Mouse (Mus musculus): ENCODE results near the gene Akr1b3. TPM values are rescaled to one million over a fixed set of nuclear protein-coding genes. Genes with fewer than 3 reads are reported as not detected.
A peak's percentile ranks its signal among the peaks of the same experiment; 100 is the strongest.
"Not testable (repeated sequence)": the region's sequence is repeated elsewhere in the genome, so short reads cannot be mapped to it uniquely, and the experiment has no call there.

Gene Akr1b3
- polyA plus RNA-seq, 1 experiment from 2014 or later = 207 TPM

DNA sequence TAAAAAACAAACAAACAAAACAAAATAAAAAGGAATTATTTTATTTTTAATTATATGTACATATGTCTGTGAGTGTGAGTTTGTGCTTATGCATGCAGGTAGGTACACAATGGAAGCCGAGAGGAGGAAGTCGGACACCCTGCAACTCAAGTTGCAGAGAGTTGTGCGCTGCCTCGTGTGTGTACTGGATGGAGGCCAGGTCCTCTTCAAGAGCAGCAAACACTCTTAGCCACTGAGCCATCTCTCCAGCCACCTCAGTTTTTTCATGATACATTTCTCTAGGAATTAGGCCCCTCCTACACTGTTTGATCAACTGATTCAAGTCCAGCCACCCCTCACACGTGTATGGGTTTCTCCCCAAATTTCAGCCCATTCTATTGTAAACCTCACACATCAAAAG lies 17.4 kb upstream of the Akr1b3 start:
- no peaks in the 10 kb centered on the region for H3K36me3 ChIP-seq (ENCODE audit: control insufficient read depth, insufficient read depth, low read length)
- H3K9ac ChIP-seq (ENCODE audit: low read depth, low read length) = no peak overlapping the region
- WGBS = 88% methylated on average over 5 of the region's 5 CpGs
- H3K4me2 ChIP-seq (replicated peaks; ENCODE audit: low read depth, low read length) = no peak overlapping the region
- no peak for ATAC-seq (ENCODE audit: low FRiP score, low TSS enrichment)
- H3K27ac ChIP-seq (ENCODE audit: low read depth, low read length) = no peak overlapping the region
- no peaks in the 10 kb centered on the region for H3K4me1 ChIP-seq (ENCODE audit: control insufficient read depth, insufficient read depth, low read length)
- no peaks in the 10 kb centered on the region for H3K27me3 ChIP-seq (ENCODE audit: control insufficient read depth, insufficient read depth, low read length)
- no peak overlapping the region for H3K4me3 ChIP-seq (ENCODE audit: low read length)
- no peaks in the 10 kb centered on the region for H3K9me3 ChIP-seq (ENCODE audit: control insufficient read depth, low read length)

DNA sequence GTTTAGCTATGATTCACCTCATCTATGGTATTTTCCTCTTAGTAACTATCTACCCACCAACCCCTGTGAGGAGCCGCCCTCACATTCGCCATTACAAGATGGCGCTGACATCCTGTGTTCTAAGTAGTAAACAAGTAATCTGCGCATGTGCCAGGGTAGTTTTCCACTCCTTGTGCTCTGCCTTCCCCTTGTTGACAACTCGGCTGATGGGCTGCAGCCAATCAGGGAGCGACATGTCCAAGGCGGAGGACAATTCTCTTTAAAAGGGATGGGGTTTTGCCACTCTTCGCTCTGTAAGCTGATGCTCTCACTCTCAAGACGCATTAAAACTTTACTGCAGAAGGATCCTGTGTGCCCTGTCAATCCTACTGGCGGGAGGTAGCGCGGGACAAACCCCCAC lies 14.5 kb upstream of the Akr1b3 start:
- H3K27me3 ChIP-seq (ENCODE audit: control insufficient read depth, insufficient read depth, low read length); H3K9me3 ChIP-seq (ENCODE audit: control insufficient read depth, low read length); H3K4me3 ChIP-seq (ENCODE audit: low read length); H3K4me1 ChIP-seq (ENCODE audit: control insufficient read depth, insufficient read depth, low read length); H3K36me3 ChIP-seq (ENCODE audit: control insufficient read depth, insufficient read depth, low read length); H3K4me2 ChIP-seq (replicated peaks; ENCODE audit: low read depth, low read length); ATAC-seq (ENCODE audit: low FRiP score, low TSS enrichment); H3K9ac ChIP-seq (ENCODE audit: low read depth, low read length); H3K27ac ChIP-seq (ENCODE audit: low read depth, low read length): not testable (repeated sequence)
- 72% methylated on average over 12 of the region's 12 CpGs for WGBS

DNA sequence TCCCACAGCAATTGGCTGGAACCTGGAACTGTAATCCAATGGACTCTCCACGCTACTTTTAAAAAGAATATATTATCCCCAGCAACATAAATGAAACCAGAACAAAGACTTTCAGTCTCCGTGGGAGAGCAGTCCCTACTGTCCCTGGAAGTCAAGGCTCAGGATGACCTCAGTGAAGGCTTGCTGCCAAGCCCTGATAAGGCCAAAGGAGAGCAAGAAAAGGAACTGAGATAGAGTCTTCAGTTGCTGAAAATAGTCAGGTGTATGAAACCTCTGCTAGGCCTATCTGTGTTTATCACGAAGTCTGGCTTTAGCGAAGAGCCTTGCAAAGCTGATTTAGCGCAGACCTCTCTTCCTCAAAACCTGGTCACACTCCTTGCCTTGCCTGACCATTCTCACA lies 14.1 kb upstream of the Akr1b3 start:
- Histone ChIP-seq H3K4me3 (ENCODE audit: low read length) (no peak overlapping the region), H3K4me1 (ENCODE audit: control insufficient read depth, insufficient read depth, low read length) (no peaks in the 10 kb centered on the region), H3K9me3 (ENCODE audit: control insufficient read depth, low read length) (no peaks in the 10 kb centered on the region), H3K27me3 (ENCODE audit: control insufficient read depth, insufficient read depth, low read length) (no peaks in the 10 kb centered on the region), H3K9ac (ENCODE audit: low read depth, low read length) (no peak overlapping the region), H3K4me2 (replicated peaks; ENCODE audit: low read depth, low read length) (no peak overlapping the region), H3K36me3 (ENCODE audit: control insufficient read depth, insufficient read depth, low read length) (no peaks in the 10 kb centered on the region), H3K27ac (ENCODE audit: low read depth, low read length) (no peak overlapping the region)
- WGBS = 92% methylated on average over 5 of the region's 5 CpGs
- ATAC-seq (ENCODE audit: low FRiP score, low TSS enrichment) = no peak

DNA sequence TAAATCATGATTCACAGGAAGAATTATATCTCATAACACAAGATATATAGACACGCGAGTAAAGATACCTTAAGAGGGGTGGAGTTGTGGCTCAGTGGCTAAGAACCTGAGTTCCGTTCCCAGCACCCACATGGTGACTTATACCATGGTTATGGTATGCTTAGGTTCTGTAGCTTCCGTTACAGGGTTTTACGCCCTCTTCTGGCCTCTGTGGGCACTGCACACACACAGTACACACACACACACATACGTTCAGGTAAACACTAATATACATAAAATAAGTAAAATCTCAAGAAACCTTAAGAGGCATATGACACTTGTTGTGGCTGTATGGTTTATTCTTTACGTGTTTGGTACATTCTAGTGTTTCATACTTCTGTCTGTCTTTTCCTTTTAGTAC lies 4.8 kb upstream of the Akr1b3 start:
- no peak overlapping the region for H3K27ac ChIP-seq (ENCODE audit: low read depth, low read length)
- H3K27me3 ChIP-seq (ENCODE audit: control insufficient read depth, insufficient read depth, low read length) = no peaks in the 10 kb centered on the region
- H3K9me3 ChIP-seq (ENCODE audit: control insufficient read depth, low read length) = no peaks in the 10 kb centered on the region
- H3K4me2 ChIP-seq (replicated peaks; ENCODE audit: low read depth, low read length) = no peak overlapping the region
- 96% methylated on average over 7 of the region's 7 CpGs for WGBS
- H3K4me3 ChIP-seq (ENCODE audit: low read length) = no peak overlapping the region
- H3K4me1 ChIP-seq (ENCODE audit: control insufficient read depth, insufficient read depth, low read length) = 0 out of 2 replicates have a peak, but pooled peaks cover 3% of the 10 kb centered on the region
- H3K9ac ChIP-seq (ENCODE audit: low read depth, low read length) = no peak overlapping the region
- no peaks in the 10 kb centered on the region for H3K36me3 ChIP-seq (ENCODE audit: control insufficient read depth, insufficient read depth, low read length)
- no peak for ATAC-seq (ENCODE audit: low FRiP score, low TSS enrichment)

DNA sequence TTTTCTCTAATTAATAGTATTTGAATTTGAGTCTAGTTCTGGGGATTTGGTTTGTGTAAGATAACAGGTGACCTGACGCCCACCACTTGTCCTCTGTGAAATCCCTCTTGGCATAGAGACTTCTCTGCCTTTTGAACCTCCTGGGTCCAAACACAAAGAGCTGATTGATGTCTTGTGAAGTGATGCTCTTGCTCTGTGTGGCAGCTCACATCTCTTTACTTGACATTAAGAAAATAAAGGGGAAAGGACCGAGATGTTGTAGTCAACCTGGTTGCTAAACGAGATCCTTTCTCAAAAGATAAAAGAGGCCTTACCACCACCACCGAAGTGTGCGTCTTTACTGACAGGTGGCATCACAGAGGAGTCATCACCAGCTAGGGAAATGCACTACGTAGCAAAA lies 1.4 kb upstream of the Akr1b3 start:
- H3K36me3 ChIP-seq (ENCODE audit: control insufficient read depth, insufficient read depth, low read length) = no peaks in the 10 kb centered on the region
- no peak overlapping the region for H3K27ac ChIP-seq (ENCODE audit: low read depth, low read length)
- 83% methylated on average over 6 of the region's 6 CpGs for WGBS
- H3K4me1 ChIP-seq (ENCODE audit: control insufficient read depth, insufficient read depth, low read length) = peaks cover 16% of the 10 kb centered on the region; the same call in 1 of the 2 replicates
- ATAC-seq (ENCODE audit: low FRiP score, low TSS enrichment) = no peak
- no peaks in the 10 kb centered on the region for H3K27me3 ChIP-seq (ENCODE audit: control insufficient read depth, insufficient read depth, low read length)
- no peak overlapping the region for H3K9ac ChIP-seq (ENCODE audit: low read depth, low read length)
- no peak overlapping the region for H3K4me3 ChIP-seq (ENCODE audit: low read length)
- H3K4me2 ChIP-seq (replicated peaks; ENCODE audit: low read depth, low read length) = no peak overlapping the region
- no peaks in the 10 kb centered on the region for H3K9me3 ChIP-seq (ENCODE audit: control insufficient read depth, low read length)

DNA sequence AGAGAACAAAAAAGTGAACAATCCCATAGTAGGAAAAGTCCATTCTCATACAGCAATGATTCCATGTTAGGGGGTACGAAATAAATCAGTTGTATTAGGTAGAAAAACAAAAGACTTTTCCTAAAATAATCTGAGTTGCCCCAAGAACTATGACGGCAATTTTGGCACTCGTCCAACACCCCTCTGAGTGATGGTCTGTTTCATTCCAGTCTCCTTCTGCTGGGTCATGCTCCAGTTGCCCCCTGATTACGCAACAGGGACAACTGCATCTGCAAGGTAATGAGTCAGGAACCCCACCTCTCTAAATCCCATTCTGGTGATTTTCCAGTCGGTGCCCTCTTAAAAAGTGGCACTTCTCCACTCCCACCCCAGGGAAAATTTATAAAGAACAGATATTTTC lies 894 bp upstream of the Akr1b3 start:
- Histone ChIP-seq H3K36me3 (ENCODE audit: control insufficient read depth, insufficient read depth, low read length) (no peaks in the 10 kb centered on the region), H3K4me2 (replicated peaks; ENCODE audit: low read depth, low read length) (peak overlapping the region; percentile 81), H3K9ac (ENCODE audit: low read depth, low read length) (no peak overlapping the region), H3K4me1 (ENCODE audit: control insufficient read depth, insufficient read depth, low read length) (peaks cover 16% of the 10 kb centered on the region; the same call in 1 of the 2 replicates), H3K27ac (ENCODE audit: low read depth, low read length) (no peak overlapping the region), H3K9me3 (ENCODE audit: control insufficient read depth, low read length) (no peaks in the 10 kb centered on the region), H3K27me3 (ENCODE audit: control insufficient read depth, insufficient read depth, low read length) (no peaks in the 10 kb centered on the region), H3K4me3 (ENCODE audit: low read length) (peak overlapping the region; percentile 81; the same call in 1 of the 2 replicates)
- ATAC-seq (ENCODE audit: low FRiP score, low TSS enrichment) = no peak
- WGBS = 47% methylated on average over 5 of the region's 5 CpGs

DNA sequence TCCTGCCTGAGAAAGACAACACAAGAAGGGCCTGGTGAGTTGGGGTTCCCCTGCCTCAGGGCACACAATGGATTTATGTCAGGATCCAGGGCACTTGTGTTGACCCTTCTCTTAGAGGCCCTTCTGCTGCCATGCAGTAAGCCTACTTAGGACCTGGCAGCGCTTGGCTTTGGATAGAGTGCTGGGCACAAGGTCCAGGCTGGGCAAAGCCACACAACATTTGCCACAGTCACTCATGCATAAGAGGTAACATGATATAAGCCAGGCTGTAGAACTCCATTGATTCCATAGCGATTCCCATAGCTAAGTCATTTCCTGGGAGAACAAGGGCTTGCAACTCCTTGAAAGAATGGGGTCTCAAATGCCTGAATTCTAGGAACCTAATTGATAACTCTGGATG lies 3.4 kb downstream of the Akr1b3 start:
- no peak overlapping the region for H3K4me2 ChIP-seq (replicated peaks; ENCODE audit: low read depth, low read length)
- peaks cover 16% of the 10 kb centered on the region; the same call in 1 of the 2 replicates for H3K4me1 ChIP-seq (ENCODE audit: control insufficient read depth, insufficient read depth, low read length)
- no peak for ATAC-seq (ENCODE audit: low FRiP score, low TSS enrichment)
- no peak overlapping the region for H3K9ac ChIP-seq (ENCODE audit: low read depth, low read length)
- no peaks in the 10 kb centered on the region for H3K9me3 ChIP-seq (ENCODE audit: control insufficient read depth, low read length)
- no peaks in the 10 kb centered on the region for H3K27me3 ChIP-seq (ENCODE audit: control insufficient read depth, insufficient read depth, low read length)
- peaks cover 20% of the 10 kb centered on the region; the same call in 1 of the 2 replicates for H3K36me3 ChIP-seq (ENCODE audit: control insufficient read depth, insufficient read depth, low read length)
- WGBS = 80% methylated on average over 2 of the region's 2 CpGs
- no peak overlapping the region for H3K27ac ChIP-seq (ENCODE audit: low read depth, low read length)
- H3K4me3 ChIP-seq (ENCODE audit: low read length) = no peak overlapping the region

DNA sequence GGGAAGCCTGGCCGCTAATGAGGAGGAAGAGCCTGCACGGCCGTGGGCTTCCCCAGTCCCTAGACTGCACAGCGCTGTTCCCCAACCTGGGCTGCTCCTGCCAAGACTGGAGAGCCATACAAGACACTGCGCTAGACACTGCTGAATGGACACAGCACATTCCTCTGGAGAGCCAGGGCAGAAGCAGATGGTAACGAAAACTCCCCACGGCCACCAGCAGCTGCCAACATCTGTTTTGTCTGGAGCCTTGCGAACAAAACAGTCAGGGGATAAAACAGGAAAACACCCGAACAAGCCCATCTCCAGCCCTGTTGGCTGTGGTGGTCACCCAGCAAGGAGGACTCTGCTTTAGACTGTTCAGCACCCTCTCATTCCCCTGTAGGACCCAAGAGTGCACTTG lies 3.9 kb downstream of the Akr1b3 start:
- Histone ChIP-seq H3K4me1 (ENCODE audit: control insufficient read depth, insufficient read depth, low read length) (peaks cover 16% of the 10 kb centered on the region; the same call in 1 of the 2 replicates), H3K4me3 (ENCODE audit: low read length) (no peak overlapping the region), H3K4me2 (replicated peaks; ENCODE audit: low read depth, low read length) (no peak overlapping the region), H3K9me3 (ENCODE audit: control insufficient read depth, low read length) (no peaks in the 10 kb centered on the region), H3K9ac (ENCODE audit: low read depth, low read length) (no peak overlapping the region), H3K36me3 (ENCODE audit: control insufficient read depth, insufficient read depth, low read length) (peaks cover 25% of the 10 kb centered on the region; the same call in 1 of the 2 replicates), H3K27ac (ENCODE audit: low read depth, low read length) (no peak overlapping the region), H3K27me3 (ENCODE audit: control insufficient read depth, insufficient read depth, low read length) (no peaks in the 10 kb centered on the region)
- no peak for ATAC-seq (ENCODE audit: low FRiP score, low TSS enrichment)
- WGBS = 86% methylated on average over 9 of the region's 9 CpGs

DNA sequence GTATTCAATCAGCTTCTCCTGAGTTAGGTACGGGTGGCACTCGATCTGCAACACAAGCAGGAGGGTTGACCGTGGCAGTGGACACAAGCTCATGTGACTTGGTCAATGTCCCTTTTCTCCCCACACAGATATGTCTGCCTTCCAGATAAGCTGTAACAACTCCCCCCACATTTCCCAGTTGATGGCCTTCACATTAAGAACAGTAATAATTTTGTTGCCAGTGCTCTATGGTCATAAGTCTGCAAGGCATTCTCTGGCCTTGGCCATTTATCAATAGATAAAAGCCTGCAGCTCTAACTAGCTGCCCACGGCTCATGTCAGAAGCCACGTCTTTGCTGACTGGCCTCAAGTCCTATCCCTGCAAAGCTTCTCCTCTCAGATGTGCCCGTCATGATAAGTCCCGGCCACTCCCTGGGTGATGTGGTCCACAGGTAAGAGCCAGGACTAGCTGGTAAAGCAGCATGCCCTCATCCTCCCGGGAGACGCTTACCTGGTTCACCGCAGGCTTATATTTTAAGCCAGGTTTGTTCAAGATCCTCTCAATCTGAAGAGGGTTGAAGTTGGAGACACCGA lies 7.2 kb downstream of the Akr1b3 start:
- Histone ChIP-seq H3K27me3 (ENCODE audit: control insufficient read depth, insufficient read depth, low read length) (no peaks in the 10 kb centered on the region), H3K4me3 (ENCODE audit: low read length) (no peak overlapping the region), H3K9me3 (ENCODE audit: control insufficient read depth, low read length) (no peaks in the 10 kb centered on the region), H3K4me2 (replicated peaks; ENCODE audit: low read depth, low read length) (no peak overlapping the region), H3K9ac (ENCODE audit: low read depth, low read length) (no peak overlapping the region), H3K36me3 (ENCODE audit: control insufficient read depth, insufficient read depth, low read length) (peaks cover 44% of the 10 kb centered on the region), H3K4me1 (ENCODE audit: control insufficient read depth, insufficient read depth, low read length) (peaks cover 5% of the 10 kb centered on the region; the same call in 1 of the 2 replicates), H3K27ac (ENCODE audit: low read depth, low read length) (no peak overlapping the region)
- WGBS = 91% methylated on average over 11 of the region's 11 CpGs
- ATAC-seq (ENCODE audit: low FRiP score, low TSS enrichment) = no peak
